Mouse (Mus musculus) gastrocnemius, postnatal 4 days (tissue): ENCODE results near the gene Btbd18. TPM values are rescaled to one million over a fixed set of nuclear protein-coding genes. Genes with fewer than 3 reads are reported as not detected.

ENCODE experiments used
- DNase-seq, 2 experiments: peaks; one replicate each; pipeline ENCODE4 v3.0.0; 2021 to 2022; ENCODE audit warnings: low spot score in 2 of 2, mixed read lengths in 2 of 2
- total RNA-seq, 2 experiments: library from RNA; stranded (reverse); gene quantifications; 2 replicates each; pipeline ENCODE4 v1.2.3; 2021

Btbd18 gene
- total RNA-seq, 2 experiments from 2014 or later = 0.08 TPM; not detected in 1

- DNase-seq = no peak
These were observed 36.3 kb downstream of the Btbd18 start for GRCm38 (mm10) chr2:84695007-84695695.

- no peak for DNase-seq
These were observed 44.6 kb downstream of the Btbd18 start for GRCm38 (mm10) chr2:84703497-84703896.

- no peak for DNase-seq
These were observed 45.5 kb downstream of the Btbd18 start for GRCm38 (mm10) chr2:84704329-84704728.

- DNase-seq = no peak
These were observed 46.4 kb downstream of the Btbd18 start for GRCm38 (mm10) chr2:84705295-84705694.

GRCm38 (mm10) chr2:84707523-84707922 is 48.6 kb downstream of the Btbd18 start:
- DNase-seq = no peak

- DNase-seq = no peak
These were observed 53.0 kb downstream of the Btbd18 start for GRCm38 (mm10) chr2:84711898-84712297.

GRCm38 (mm10) chr2:84714422-84714810 is 55.5 kb downstream of the Btbd18 start:
- no peak for DNase-seq

GRCm38 (mm10) chr2:84714811-84715561 is 56.1 kb downstream of the Btbd18 start, which contains the start of gene Zdhhc5:
Gene Zdhhc5, minus strand, starts transcription at chr2:84715180.
- DNase-seq = peak; percentile 99

GRCm38 (mm10) chr2:84715562-84716361 is 56.9 kb downstream of the Btbd18 start:
- peak; percentile 35 to 51 for DNase-seq

- DNase-seq = no peak
These were observed 57.8 kb downstream of the Btbd18 start for GRCm38 (mm10) chr2:84716423-84717355.

- DNase-seq = no peak
These were observed 58.5 kb downstream of the Btbd18 start for GRCm38 (mm10) chr2:84717357-84717756.

Other genes with a start within 250 kb of the Btbd18 start
- 10 to 100 TPM; 44.7 to 47.7 TPM for gene Calcrl, start 233.7 kb upstream of the Btbd18 start, total RNA-seq
- 10 to 100 TPM; 18.4 to 19.9 TPM for gene Tfpi, start 182.3 kb upstream of the Btbd18 start, total RNA-seq
- 10 to 100 TPM; 89.3 to 97.3 TPM for gene Ctnnd1, start 8.3 kb upstream of the Btbd18 start, total RNA-seq
- gene Selenoh, start 11.7 kb downstream of the Btbd18 start, total RNA-seq = 10 to 100 TPM; 32.2 to 49.9 TPM
- under 1 TPM; 0.08 to 0.76 TPM for gene Gm28635, start 19.0 kb downstream of the Btbd18 start, total RNA-seq
- gene Med19, start 19.3 kb downstream of the Btbd18 start, total RNA-seq = 10 to 100 TPM; 17.8 to 19.3 TPM
- 10 to 100 TPM; 46.6 to 48.5 TPM for gene Tmx2, start 20.1 kb downstream of the Btbd18 start, total RNA-seq
- gene Zdhhc5, start 56.1 kb downstream of the Btbd18 start, total RNA-seq = 10 to 100 TPM; 45.1 to 50.9 TPM
- gene Clp1, start 68.3 kb downstream of the Btbd18 start, total RNA-seq = 1 to 10 TPM; 6.8 to 8.6 TPM
- under 1 TPM; 0.74 to 0.78 TPM for gene Ypel4, start 75.0 kb downstream of the Btbd18 start, total RNA-seq
- gene Gm19426, start 84.6 kb downstream of the Btbd18 start, total RNA-seq = 1 to 10 TPM; 4.0 to 6.3 TPM
- gene Serping1, start 116.4 kb downstream of the Btbd18 start, total RNA-seq = 10 to 100 TPM; 67.9 to 78.7 TPM
- 10 to 100 TPM; 10.7 to 11.4 TPM for gene Ube2l6, start 139.7 kb downstream of the Btbd18 start, total RNA-seq
- gene Smtnl1, start 163.6 kb downstream of the Btbd18 start, total RNA-seq = 10 to 100 TPM; 57.0 to 70.9 TPM
- 10 to 100 TPM; 48.9 to 51.4 TPM for gene Timm10, start 167.9 kb downstream of the Btbd18 start, total RNA-seq
- 1 to 10 TPM; 5.6 to 7.8 TPM for gene Slc43a1, start 179.8 kb downstream of the Btbd18 start, total RNA-seq
- gene Rtn4rl2, start 227.6 kb downstream of the Btbd18 start, total RNA-seq = under 1 TPM; 0.37 to 0.80 TPM